Mouse (Mus musculus): ENCODE data around the gene Phf20.

The Phf20 gene

DNA sequence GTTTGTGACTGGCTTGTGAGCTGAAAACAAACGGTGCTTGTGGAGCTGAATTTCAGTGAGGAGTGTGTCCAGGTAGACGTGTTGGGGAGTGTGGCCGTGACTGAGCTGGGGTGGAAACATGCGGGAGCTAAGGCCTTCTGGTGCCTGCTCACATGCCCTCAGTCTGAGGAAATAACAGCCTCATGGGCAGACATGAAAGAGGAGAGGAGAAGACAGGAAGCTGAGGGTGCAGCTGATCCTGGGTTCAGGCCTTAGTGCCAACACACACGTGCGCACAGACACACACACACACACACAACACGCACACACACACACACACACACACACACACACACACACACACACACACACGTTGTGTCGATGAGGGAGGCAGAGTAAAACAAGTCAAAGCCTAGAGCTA, 71.4 kb downstream of the Phf20 start:
- in situ Hi-C loops (cut with MseI, MboI), result no loop called here

DNA sequence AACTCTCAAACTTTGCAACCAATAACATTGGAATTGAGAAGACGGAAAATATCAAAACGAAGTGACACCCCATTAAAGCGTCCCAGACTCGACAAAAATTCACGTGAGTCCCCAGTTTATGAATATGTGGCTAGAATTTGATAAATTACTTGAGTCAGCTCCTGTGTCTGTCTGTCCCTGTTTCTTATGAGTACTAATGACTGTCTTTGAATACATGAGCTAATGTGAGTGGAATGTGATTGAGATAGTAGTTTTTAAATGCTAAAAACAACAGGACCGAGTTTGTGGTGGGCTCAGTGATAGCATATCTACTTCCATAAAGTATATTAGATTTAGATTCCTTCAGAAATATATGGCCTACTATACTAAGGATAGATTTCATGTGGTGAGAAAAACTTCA, 76.3 kb downstream of the Phf20 start:
- in situ Hi-C loops (cut with MseI, MboI), result no loop called here

DNA sequence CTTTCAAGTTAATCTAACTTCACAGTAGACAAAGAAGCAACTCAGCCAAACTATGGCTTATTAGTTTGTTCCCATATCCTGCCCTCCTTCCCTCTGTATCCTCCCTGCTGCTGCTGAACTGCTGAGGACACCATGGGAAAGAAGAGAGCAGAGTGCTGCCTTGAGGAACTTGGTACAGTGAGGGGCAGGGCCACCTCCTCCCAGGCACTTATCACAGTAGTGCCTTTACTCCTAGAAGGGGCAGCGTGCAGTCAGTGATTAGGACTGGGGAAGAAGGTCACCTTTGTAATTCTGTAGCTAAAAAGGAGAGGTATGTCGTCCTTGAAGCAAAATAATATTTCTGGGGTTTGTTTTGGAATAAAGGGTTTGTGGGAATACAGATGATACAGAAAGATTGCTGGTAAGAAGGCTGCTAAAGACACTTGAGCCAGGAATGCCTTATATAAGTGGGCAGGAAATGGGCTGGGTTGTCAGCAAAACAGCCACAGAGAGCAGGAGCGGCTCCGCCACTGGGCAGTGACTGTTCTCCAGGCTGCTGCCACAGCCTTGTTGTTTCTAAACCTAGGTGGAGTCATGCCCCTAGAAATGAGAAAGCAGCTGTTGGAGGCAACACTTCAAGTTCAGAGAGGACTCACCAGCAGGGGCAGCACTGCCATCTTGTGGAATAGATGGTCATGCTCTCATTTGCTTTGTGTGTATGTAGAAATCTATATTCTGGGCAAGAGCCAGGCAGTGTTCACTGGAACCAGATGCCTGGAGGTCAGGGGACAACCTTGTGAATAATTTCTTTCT, 82.2 kb downstream of the Phf20 start:
- in situ Hi-C loops (cut with MseI, MboI), result no loop called here

DNA sequence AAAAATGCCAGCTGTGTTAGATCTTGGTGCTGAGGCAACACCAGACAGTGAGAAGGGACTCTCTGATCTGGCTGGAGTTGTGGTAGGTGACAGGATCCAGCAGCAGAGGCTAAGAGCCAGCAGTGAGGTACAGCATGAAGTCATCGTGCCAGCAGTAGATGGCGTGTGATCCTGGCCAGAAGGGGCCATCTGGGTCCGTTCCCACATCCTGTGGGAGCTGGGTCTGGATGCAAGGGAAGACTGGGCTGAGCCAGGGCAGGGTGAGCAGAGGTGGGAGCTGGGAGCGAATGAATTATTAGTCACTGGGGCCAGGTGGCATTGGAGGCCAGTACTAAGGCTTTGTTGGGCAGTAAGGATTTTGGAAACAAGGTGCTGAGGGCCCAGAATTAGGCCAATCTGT, 85.0 kb downstream of the Phf20 start:
- in situ Hi-C loops (cut with MseI, MboI), result no loop called here

DNA sequence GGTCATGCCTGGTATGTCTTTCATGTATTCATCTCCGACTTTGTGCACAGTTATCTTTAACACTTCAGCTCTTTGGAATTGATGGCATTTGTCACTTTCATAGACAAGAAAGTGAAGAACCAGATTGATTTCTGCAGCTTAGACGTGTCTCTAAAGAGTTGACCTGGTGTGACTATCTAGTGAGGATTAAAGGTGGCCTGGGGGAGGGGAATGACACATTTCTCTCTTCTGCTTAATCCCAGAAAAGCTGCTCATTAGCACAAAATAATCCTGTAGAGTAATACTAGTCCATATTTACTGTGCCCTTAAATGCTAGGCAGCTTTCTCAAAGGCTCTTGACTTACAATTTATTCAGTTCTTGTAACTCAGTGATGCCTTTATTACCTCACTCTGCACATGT, 88.9 kb downstream of the Phf20 start:
- in situ Hi-C loops (cut with MseI, MboI), result no loop called here

DNA sequence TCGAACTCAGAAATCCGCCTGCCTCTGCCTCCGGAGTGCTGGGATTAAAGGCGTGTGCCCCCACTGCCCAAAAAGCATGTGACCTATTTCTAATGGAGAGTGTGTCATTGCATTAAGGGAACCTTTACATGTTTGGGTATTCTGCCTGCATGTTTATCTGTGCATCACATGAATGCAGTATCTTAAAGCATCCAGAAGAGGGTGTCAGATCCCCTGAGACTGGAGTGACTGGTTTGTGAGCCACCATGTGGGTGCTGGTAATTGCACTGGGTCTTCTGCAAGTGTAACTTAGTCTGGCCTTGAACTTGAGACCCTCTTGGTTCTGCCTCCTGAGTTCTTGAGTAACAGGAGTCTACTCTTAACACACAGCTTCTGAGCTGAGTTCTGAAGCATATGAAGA, 90.5 kb downstream of the Phf20 start:
- in situ Hi-C loops (cut with MseI, MboI), result no loop called here

DNA sequence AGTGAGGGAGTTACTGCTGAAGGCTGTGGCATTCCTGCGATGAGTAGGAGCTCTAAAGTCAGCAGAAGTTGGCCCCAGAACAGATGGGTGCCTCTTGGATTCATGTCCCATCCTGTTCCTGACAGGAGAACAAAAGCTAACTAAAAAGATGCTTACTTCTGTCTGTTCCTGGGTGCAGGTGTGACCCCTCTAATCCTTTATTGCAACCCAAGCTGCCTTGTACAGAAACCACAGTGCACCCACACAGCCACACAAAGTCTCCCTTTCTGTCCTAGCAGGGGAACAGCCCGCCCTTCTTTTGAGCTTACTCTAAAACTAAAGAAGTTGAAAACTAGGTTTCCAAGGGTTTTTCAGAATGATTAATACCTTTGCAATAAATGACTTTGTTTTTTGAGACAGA, 92.0 kb downstream of the Phf20 start:
- in situ Hi-C loops (cut with MseI, MboI), result no loop called here

DNA sequence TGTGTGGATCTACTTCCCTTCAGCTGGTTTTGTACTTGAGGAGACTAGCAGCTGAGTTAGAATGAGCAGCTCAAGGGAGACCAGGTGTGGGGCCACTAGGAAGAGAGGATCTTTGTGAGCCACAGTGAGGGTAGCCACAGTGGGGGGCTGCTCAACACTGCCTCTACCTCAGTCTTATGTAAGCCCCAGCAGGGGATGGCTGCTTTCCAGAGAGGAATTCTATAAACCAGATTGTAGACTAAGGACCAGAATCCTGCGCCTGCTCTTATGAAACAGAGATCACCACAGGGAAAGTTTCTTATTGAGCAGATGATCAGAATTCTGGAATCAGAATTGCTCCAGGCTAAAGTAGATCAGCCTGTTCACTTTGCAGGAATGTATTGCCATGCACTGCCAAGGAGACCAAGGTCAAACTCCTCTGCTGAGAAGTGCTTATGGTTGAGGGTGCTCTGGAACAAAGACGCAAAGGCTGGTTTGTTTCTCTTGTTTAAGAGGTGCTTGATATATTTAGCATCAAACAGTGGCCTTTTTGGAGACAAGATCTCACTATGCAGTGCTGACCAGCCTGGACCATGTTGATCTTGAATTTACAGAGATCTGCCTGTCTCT, 93.4 kb downstream of the Phf20 start:
- in situ Hi-C loops (cut with MseI, MboI), result no loop called here

DNA sequence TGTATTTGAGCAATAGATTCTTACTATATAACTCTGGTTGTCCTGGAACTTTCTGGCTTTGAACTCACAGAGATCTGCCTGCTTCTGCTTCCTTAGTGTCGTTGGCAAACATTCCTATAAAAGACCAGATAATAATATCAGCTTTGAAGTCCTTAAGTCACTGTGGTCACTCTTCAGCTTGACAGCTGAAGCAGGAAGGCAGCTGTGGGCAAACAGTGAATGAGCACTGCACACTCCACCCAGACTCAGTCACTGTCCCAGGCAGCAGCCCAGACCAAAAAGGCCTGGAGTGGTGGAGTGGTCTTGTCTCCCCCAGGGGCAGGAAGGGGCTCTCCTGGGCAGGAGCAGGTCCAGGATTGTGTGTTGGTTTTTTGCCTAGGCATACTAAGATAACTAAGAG, 95.7 kb downstream of the Phf20 start:
- in situ Hi-C loops (cut with MseI, MboI), result no loop called here

DNA sequence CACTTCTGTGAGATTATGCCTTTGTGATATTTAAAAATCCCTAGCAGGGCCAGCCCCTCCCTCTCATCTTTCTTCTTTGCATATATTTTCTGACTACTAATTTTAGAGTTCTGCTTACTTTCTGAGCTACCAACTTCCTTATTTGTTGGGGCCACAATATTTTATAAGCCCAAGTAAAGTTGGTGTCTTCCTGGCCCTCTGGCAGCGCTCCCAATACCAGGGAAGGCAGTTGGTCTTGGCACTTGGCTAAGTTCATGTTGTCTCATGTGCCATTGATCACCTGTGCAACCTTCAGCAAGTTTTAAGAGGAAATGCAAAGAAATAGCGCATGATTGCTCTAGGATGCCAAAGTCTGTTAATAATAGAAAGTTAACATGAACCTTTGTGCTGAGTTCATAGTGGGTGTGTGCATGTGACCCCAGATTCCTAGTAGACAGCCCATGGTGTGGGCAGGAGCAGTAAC, 99.4 kb downstream of the Phf20 start:
- in situ Hi-C loops (cut with MseI, MboI), result no loop called here

DNA sequence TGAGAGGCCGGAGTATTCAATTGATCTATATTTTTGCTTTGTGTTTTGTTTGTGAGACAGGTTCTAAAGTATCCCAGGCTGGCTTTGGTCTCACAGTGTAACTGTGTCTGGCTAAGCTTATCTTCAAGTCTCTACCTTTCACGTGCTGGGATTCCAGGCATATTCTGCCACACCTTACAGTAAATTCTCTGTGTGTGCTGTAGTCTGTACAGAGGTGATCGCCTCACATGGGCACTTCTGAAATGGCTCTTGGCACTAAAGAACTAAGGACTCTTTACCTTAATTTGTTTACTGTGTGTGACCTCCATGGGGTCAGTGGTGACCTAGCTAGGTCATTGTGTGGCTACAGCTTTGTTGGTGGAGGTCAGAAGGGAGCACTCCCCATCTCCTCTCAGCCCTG, 99.9 kb downstream of the Phf20 start:
- in situ Hi-C loops (cut with MseI, MboI), result no loop called here

DNA sequence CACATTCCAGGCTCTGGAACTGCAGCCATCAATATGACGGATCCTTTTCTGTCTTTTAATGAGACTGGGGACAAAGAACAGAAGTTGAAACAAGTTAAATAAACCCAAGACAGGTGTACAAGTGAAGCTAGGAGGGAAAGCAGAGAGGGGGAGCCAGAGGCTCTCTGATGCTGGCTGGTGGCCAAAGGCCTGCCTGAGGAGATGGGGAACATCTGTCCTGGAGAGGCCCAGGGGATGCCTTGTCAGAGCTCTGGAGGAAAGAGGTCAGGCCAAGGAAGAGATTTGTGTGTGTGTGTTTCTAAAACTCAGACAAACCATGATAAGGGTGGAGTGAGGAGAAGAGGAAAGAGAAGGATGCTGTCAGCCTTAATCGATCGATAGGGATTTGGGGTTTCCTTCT, 101.4 kb downstream of the Phf20 start:
- in situ Hi-C loops (cut with MseI, MboI), result no loop called here

DNA sequence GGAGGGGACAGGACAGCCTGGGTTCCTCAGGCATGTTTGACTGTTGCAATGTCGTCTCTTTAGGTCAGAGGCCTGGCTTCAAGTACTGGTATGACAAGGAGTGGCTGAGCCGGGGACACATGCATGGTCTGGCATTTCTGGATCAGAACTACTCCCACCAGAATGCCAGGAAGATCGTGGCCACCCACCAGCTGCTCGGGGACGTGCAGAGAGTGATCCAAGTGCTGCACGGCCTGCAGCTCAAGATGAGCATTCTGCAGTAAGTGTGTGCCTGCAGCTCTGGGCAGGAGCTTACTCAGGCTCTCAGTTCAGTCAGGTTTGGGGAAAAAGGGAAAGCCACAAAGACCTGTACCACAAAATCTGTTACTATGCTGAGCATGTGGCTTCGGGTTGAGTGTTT, 102.2 kb downstream of the Phf20 start:
- in situ Hi-C loops (cut with MseI, MboI), result no loop called here

DNA sequence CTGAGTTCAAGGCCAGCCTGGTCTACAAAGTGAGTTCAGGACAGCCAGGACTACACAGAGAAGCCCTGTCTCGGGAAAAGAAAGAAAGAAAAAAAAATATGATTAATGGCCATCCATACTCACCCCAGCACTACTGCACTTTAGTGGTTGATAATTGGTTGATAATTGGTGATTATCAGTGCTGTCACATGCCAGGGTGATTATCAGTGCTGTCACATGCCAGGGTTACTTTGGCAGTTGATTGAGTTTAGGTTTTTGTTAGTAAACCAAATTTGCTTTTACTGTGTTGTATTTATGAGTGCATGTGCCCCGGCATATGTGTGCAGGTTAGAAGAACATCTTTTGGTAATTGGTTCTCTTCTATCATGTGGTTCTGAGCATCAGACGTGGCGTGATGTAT, 105.8 kb downstream of the Phf20 start:
- in situ Hi-C loops (cut with MseI, MboI), result no loop called here

DNA sequence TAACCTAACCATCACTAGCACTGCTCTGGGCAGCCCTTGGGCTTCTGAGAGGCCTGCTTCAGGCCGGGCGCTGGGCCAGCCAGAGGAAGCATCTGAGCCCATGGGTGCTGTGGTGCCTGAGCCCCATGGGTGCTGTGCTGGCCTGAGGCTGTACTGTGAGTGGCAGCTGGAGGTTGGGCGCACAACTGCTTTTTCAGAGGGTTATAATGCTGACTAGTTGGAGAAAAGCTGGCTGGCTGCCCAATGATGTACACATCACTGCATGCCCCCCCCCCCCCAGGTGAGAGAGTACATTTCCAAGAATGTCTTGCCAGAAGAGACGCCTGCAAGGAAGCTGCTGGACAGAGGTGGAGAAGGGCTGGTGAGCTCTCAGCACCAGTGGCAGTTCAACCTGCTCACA, 108.1 kb downstream of the Phf20 start:
- in situ Hi-C loops (cut with MseI, MboI), result no loop called here

DNA sequence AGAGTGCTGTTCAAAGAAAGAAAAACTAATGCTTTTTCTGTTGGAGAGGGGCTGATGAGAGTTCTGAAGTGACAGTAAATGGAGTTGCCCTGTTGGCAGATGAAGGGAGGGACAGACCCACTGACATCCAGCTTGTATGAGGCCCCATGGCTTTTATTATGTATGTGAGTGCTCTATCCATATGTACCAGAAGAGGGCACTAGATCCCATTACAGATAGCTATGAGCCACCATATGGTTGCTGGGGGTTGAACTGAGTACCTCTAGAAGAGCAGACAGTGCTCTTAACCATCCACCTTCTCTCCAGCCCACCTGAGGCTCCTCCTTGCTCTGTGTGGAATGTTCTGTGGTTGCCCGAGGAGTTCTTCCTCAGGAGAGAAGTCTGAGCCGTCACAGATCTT, 109.6 kb downstream of the Phf20 start:
- in situ Hi-C loops (cut with MseI, MboI), result no loop called here

DNA sequence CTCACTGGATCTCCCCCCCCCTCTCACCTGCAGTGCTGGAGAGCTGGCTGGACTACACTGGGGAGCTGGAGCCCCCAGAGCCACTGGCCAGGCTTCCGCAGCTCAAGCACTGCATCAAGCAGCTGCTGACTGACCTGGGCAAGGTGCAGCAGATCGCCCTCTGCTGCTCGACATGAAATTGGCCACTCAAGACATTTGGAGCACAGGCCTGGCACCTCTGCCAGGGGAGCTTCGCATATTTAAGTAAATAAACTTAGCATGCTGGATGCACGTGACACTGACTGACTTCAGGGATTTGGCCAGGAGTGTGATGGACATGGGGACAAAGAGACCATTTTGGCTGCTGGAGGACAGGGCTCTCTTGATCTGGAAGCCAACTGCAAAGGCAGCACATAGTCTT, 111.0 kb downstream of the Phf20 start:
- in situ Hi-C loops (cut with MseI, MboI), result no loop called here

DNA sequence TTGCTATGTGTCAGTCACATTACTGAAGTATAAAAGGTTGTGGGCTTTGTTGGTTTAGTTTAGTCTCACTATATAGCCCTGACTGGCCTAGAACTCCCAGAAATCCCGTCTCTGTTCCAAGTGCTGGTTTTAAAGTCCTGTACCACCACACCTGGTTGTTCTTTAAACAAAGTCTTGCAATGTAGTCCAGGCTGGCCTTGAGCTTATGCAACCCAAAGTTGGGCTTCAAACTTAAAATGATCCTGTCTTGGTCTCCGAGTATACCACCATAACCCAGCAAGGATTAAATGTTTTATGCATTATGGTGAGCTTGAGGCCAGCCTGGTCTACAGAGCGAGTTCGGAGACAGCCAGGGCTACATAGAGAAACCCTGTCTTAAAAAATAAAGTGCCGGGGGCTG, 113.7 kb downstream of the Phf20 start:
- in situ Hi-C loops (cut with MseI, MboI), result no loop called here

DNA sequence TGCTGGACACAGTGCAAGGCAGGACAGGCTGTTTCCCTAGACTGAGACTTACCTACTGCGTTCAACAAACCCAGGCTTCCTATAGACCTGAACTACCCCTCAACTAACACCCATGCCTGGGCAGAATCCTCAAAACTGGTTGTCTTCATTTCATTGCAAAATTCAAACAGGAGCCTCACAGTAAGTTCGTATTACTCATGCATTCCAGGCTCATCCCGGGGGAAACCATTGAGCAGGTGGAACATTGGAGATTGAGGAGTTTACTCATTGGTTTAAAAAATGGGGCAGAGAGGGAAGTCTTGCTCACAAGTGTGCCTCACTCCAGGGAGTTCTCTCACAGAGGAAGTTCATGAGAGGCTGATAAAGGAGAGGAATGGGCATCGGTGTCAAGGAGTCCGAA, 114.2 kb downstream of the Phf20 start:
- in situ Hi-C loops (cut with MseI, MboI), result no loop called here

DNA sequence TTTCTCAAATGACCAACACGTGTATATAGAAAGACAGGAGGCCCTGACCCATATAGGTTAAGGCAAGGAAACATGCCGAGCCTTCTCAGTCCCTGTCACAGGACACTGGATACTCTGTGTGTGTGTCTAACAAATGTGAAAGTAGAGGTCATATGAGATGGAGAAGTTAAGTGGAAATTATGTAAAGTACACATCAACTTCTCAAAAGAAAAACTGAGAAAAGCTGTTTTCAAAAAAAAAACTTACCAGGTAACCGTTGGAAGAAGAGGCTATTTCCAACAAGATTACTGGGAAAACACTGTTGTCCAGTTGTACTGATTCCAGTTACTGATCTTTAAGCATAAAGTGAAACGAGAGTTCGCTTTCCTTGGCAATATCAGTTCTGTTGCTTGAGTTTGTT, 114.7 kb downstream of the Phf20 start:
- in situ Hi-C loops (cut with MseI, MboI), result no loop called here

DNA sequence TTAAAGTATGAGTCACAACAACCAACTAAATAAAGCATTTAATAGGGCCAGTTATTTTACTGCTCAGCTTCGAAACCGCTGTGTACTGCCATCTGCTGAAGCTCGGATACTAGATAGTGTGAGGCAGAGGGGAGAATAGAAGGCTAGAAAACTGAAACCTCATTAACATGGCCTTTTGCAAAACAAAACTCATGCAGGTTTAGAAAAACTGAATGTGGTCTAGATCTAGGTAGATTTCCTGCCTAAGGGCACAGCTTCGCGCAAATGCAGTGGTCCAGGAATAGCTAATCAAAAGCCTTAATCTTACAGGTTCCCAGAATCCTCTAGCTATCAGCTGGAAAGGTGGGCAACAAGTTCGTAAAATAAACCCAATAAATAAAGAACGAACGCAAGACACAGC, 115.2 kb downstream of the Phf20 start:
- in situ Hi-C loops (cut with MseI, MboI), result no loop called here

DNA sequence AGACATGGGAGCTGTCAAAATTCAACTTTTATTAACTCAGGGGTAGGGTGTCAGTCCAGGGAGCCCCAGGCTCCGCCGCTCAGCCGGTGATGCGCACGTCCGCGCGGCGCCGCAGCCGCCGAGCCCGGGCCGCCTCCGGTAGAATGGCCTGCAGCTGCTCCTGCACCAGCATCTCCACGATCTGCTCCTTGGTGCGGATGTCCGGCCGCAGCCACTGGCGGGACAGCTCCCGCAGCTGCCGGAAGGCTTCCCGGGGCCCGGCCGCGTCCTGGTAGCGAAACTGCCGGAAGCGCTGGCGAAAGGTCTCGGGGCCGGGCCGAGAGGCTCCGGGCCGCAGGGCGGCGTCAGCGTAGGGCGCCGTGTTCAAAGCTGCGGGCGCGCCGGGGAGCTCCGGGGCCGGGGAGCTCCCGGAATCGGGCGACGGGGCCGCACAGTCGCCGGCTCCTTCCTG, 115.6 kb downstream of the Phf20 start:
- in situ Hi-C loops (cut with MseI, MboI), result no loop called here

DNA sequence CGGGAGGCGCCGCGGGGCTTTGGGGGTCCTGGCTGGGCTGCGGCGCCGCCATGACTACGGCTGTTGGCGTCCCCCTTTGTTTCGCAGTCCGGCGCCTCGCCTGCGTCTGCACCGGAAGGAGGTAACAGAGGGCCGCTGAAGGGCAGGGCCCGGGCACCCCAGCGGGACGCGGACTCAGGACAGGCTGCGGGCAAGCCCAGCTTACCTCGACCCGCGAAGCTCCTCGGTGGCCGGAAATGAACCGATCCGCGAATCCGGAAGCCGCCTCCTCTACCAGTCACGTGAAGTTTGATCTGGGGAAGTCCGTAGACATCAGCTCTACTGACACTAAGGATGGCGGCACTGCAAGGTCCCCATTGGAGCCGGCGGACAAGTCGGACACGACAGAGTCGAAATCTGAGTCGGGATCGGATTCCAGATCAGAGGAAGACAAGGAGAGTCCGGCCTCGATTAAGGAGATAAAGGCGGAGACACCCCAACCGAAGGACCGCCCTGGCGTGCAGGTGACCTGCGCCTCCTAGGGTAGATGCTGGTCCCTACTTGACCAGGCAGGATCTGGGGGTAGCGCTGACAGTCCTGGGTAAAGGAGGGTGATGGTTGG, 116.1 kb downstream of the Phf20 start, which contains the start of the genes Cnbd2 and Scand1:
Cnbd2 (plus strand) TSS at position 3 of the 601 bp plus-strand sequence.
Scand1 (minus strand) TSS at position 408 of the 601 bp plus-strand sequence.
- in situ Hi-C loops (cut with MseI, MboI), result no loop called here

Data from mouse trophoblast stem cell (cell line).